ENCODE assay signal across 20 mouse cellular contexts in genomic region chr17:29281541-29281940, GRCm38 (mm10). TPM values are rescaled to one million over a fixed set of nuclear protein-coding genes. Genes with fewer than 3 reads are reported as not detected.
DNase-seq lines count a peak whose midpoint lies in the region; ATAC-seq and TF ChIP-seq lines count a peak whose summit lies in the region.
"Had no signal": no experiment of that assay in that cellular context is flagged by ENCODE, and none has a peak within 500 bp of the region (broad histone marks: within the 10 kb centered on the region; RNA-seq: fewer than 3 reads in every experiment).

No protein-coding gene starts in this region.

- H3ac ChIP-seq in C2C12 (ENCODE audit: control insufficient read depth, insufficient read length, low read depth) = no peak overlapping the region

- H3K4me3 ChIP-seq in hindbrain, embryonic 14.5 days (replicated peaks; ENCODE audit: low read length) = no peak overlapping the region
- no peak overlapping the region for H3K4me3 ChIP-seq in hindbrain, embryonic 11.5 days (ENCODE audit: low read depth, low read length)
- no peak overlapping the region for H3K4me3 ChIP-seq in C2C12 (ENCODE audit: insufficient read depth, poor library complexity, severe bottlenecking)
- H3K4me3 ChIP-seq in forebrain, embryonic 14.5 days (ENCODE audit: low read depth, low read length) = no peak overlapping the region
- H3K4me3 ChIP-seq: embryonic facial prominence, embryonic 10.5 days; heart, adult 2 months; heart, embryonic 15.5 days; hindbrain, embryonic 15.5 days had no signal

- peak overlapping the region; percentile 21; the same call in 1 of the 2 replicates for H3K27ac ChIP-seq in hindbrain, embryonic 14.5 days
- H3K27ac ChIP-seq in hindbrain, embryonic 11.5 days (ENCODE audit: low read depth, low read length) = no peak overlapping the region
- peak overlapping the region; percentile 75; the same call in 1 of the 2 replicates for H3K27ac ChIP-seq in forebrain, embryonic 14.5 days (ENCODE audit: low read depth, low read length)
- H3K27ac ChIP-seq: embryonic facial prominence, embryonic 10.5 days; heart, adult 2 months; heart, embryonic 15.5 days; hindbrain, embryonic 15.5 days had no signal

- peaks cover 4% of the 10 kb centered on the region; the same call in 1 of the 2 replicates for H3K4me1 ChIP-seq in hindbrain, embryonic 14.5 days (replicated peaks; ENCODE audit: control insufficient read depth, insufficient read depth, low read length)
- no peaks in the 10 kb centered on the region for H3K4me1 ChIP-seq in hindbrain, embryonic 11.5 days (replicated peaks; ENCODE audit: control insufficient read depth, insufficient read depth, low read length)
- H3K4me1 ChIP-seq in forebrain, embryonic 14.5 days (ENCODE audit: control insufficient read depth, insufficient read depth, low read length) = peaks cover 14% of the 10 kb centered on the region
- H3K4me1 ChIP-seq: heart, embryonic 15.5 days; hindbrain, embryonic 15.5 days had no signal

- ATAC-seq in hindbrain, embryonic 14.5 days (ENCODE audit: low FRiP score) = no peak
- no peak for ATAC-seq in hindbrain, embryonic 11.5 days (ENCODE audit: low FRiP score)
- ATAC-seq in forebrain, embryonic 14.5 days = no peak
- ATAC-seq: intestine, embryonic 16.5 days had no signal

- H3K36me3 ChIP-seq in hindbrain, embryonic 14.5 days (replicated peaks; ENCODE audit: control insufficient read depth, insufficient read depth) = peaks cover 31% of the 10 kb centered on the region
- no peaks in the 10 kb centered on the region for H3K36me3 ChIP-seq in hindbrain, embryonic 11.5 days (ENCODE audit: control insufficient read depth, insufficient read depth, low read length)
- peaks cover 17% of the 10 kb centered on the region for H3K36me3 ChIP-seq in C2C12 (ENCODE audit: control insufficient read depth, insufficient read depth)
- H3K36me3 ChIP-seq in forebrain, embryonic 14.5 days (ENCODE audit: control insufficient read depth, insufficient read depth, low read length) = peaks cover 29% of the 10 kb centered on the region

- H3K79me2 ChIP-seq in C2C12 (ENCODE audit: control insufficient read depth, insufficient read depth) = no peaks in the 10 kb centered on the region

- H3K9me3 ChIP-seq in hindbrain, embryonic 14.5 days (ENCODE audit: control insufficient read depth, low read length) = no peaks in the 10 kb centered on the region
- no peaks in the 10 kb centered on the region for H3K9me3 ChIP-seq in hindbrain, embryonic 11.5 days (ENCODE audit: control insufficient read depth, low read length)
- no peaks in the 10 kb centered on the region for H3K9me3 ChIP-seq in forebrain, embryonic 14.5 days (replicated peaks; ENCODE audit: control insufficient read depth, low read length)
- H3K9me3 ChIP-seq: heart, embryonic 15.5 days; hindbrain, embryonic 15.5 days had no signal

- no peak for DNase-seq in hindbrain, embryonic 14.5 days (ENCODE audit: low spot score)
- DNase-seq in hindbrain, embryonic 11.5 days (ENCODE audit: low spot score) = no peak
- DNase-seq in 3T3-L1 (ENCODE audit: low read depth, low spot score) = peak; percentile 66
- DNase-seq in forebrain, embryonic 14.5 days (ENCODE audit: low spot score) = no peak
- no peak for DNase-seq in left cerebral cortex, adult 18-20 months (ENCODE audit: low spot score in 2 of 2)
- DNase-seq: adrenal gland, adult 2 months; adrenal gland, postnatal 25 days; B cell, adult 2 months; cerebellum, adult 2 months; cerebellum, postnatal 10 days; gastrocnemius, postnatal 14 days; heart, adult 2 months; heart, postnatal 14 days had no signal

- H3K79me3 ChIP-seq in C2C12 (ENCODE audit: low read depth) = no peaks in the 10 kb centered on the region

- no peak overlapping the region for H3K4me2 ChIP-seq in hindbrain, embryonic 14.5 days (replicated peaks)
- no peak overlapping the region for H3K4me2 ChIP-seq in hindbrain, embryonic 11.5 days (replicated peaks; ENCODE audit: low read depth, low read length)
- H3K4me2 ChIP-seq in forebrain, embryonic 14.5 days (ENCODE audit: low read length) = no peak overlapping the region
- H3K4me2 ChIP-seq: heart, embryonic 11.5 days; heart, embryonic 15.5 days; hindbrain, embryonic 15.5 days had no signal

- no peak overlapping the region for H3K9ac ChIP-seq in hindbrain, embryonic 14.5 days
- H3K9ac ChIP-seq in hindbrain, embryonic 11.5 days (ENCODE audit: low read depth, low read length) = no peak overlapping the region
- H3K9ac ChIP-seq in forebrain, embryonic 14.5 days (ENCODE audit: low read length) = no peak overlapping the region
- H3K9ac ChIP-seq: heart, embryonic 15.5 days; hindbrain, embryonic 15.5 days had no signal

- H3K27me3 ChIP-seq in hindbrain, embryonic 14.5 days (ENCODE audit: control insufficient read depth, insufficient read depth, low read length) = no peaks in the 10 kb centered on the region
- no peaks in the 10 kb centered on the region for H3K27me3 ChIP-seq in hindbrain, embryonic 11.5 days (ENCODE audit: control insufficient read depth, insufficient read depth, low read length)
- no peaks in the 10 kb centered on the region for H3K27me3 ChIP-seq in C2C12 (ENCODE audit: control insufficient read depth, insufficient read depth, insufficient read length)
- no peaks in the 10 kb centered on the region for H3K27me3 ChIP-seq in forebrain, embryonic 14.5 days (replicated peaks; ENCODE audit: control insufficient read depth, insufficient read depth, low read length)
- H3K27me3 ChIP-seq: heart, embryonic 15.5 days; hindbrain, embryonic 15.5 days had no signal

- TF ChIP-seq CTCF in C2C12 (IDR thresholded peaks at IDR 0.05; ENCODE audit: control insufficient read depth, insufficient read depth, insufficient read length) = no peak

- WGBS in hindbrain, embryonic 14.5 days = 90% methylated on average over 5 of the region's 5 CpGs
- 86% methylated on average over 5 of the region's 5 CpGs for WGBS in hindbrain, embryonic 11.5 days
- 69% methylated on average over 5 of the region's 5 CpGs for WGBS in forebrain, embryonic 14.5 days

TF ChIP-seq in C2C12, 6 proteins besides CTCF, POLR2A, EP300 and RAD21:
- TF ChIP-seq FOSL1 (IDR thresholded peaks at IDR 0.05; ENCODE audit: insufficient read depth, low read length, poor library complexity, severe bottlenecking) (peak; percentile 39), MAX (IDR thresholded peaks at IDR 0.05) (no peak), USF1 (IDR thresholded peaks at IDR 0.05; ENCODE audit: low read depth) (no peak), MYOG (IDR thresholded peaks at IDR 0.05; ENCODE audit: control insufficient read depth, extremely low read depth, insufficient read length) (no peak), CEBPB (IDR thresholded peaks at IDR 0.05; ENCODE audit: low read depth) (no peak), MYOD1 (IDR thresholded peaks at IDR 0.05; ENCODE audit: control insufficient read depth, insufficient read length, low read depth) (peak; percentile 7)

RNA-seq across cellular contexts. Expression of gene BC004004, which starts 13.0 kb away (rescaled TPM):
- polyA plus RNA-seq in hindbrain, embryonic 14.5 days (2014; fragmentation: Nextera tagmentation; extraction: Ambion mirVana) = 126 and 131 TPM in 2 replicates
- polyA plus RNA-seq in hindbrain, embryonic 11.5 days (2014; fragmentation: Nextera tagmentation; extraction: Ambion mirVana) = 75.5 and 79.4 TPM in 2 replicates
- polyA plus RNA-seq in C2C12 (2012; fragmentation: generic; extraction: Trizol) = 59.4 TPM
- 116 and 123 TPM in 2 replicates for polyA plus RNA-seq in forebrain, embryonic 14.5 days (2014; fragmentation: Nextera tagmentation; extraction: Ambion mirVana)
- total RNA-seq in left cerebral cortex, adult 18-20 months (2021) = 100 to 1,000 TPM in 1 of 2 experiments, 10 to 100 TPM in 1; 95.0 to 100 TPM

RNA-seq across cellular contexts. Expression of gene Ppil1, which starts 17.6 kb away (rescaled TPM):
- polyA plus RNA-seq in hindbrain, embryonic 14.5 days (2014; fragmentation: Nextera tagmentation; extraction: Ambion mirVana) = 101 TPM in 2 replicates
- polyA plus RNA-seq in hindbrain, embryonic 11.5 days (2014; fragmentation: Nextera tagmentation; extraction: Ambion mirVana) = 128 and 142 TPM in 2 replicates
- 77.7 TPM for polyA plus RNA-seq in C2C12 (2012; fragmentation: generic; extraction: Trizol)
- 123 and 131 TPM in 2 replicates for polyA plus RNA-seq in forebrain, embryonic 14.5 days (2014; fragmentation: Nextera tagmentation; extraction: Ambion mirVana)
- total RNA-seq in left cerebral cortex, adult 18-20 months (2021) = 10 to 100 TPM; 17.9 to 19.3 TPM

RNA-seq across cellular contexts. Expression of gene Pi16, which starts 35.9 kb away (rescaled TPM):
- polyA plus RNA-seq in hindbrain, embryonic 14.5 days (2014; fragmentation: Nextera tagmentation; extraction: Ambion mirVana) = 0.84 and 0.85 TPM in 2 replicates
- polyA plus RNA-seq in hindbrain, embryonic 11.5 days (2014; fragmentation: Nextera tagmentation; extraction: Ambion mirVana) = 0.32 and 0.67 TPM in 2 replicates
- 0.55 TPM for polyA plus RNA-seq in C2C12 (2012; fragmentation: generic; extraction: Trizol)
- polyA plus RNA-seq in forebrain, embryonic 14.5 days (2014; fragmentation: Nextera tagmentation; extraction: Ambion mirVana) = 1.2 TPM in 2 replicates
- total RNA-seq in left cerebral cortex, adult 18-20 months (2021) = 1 to 10 TPM; 1.4 to 2.0 TPM

RNA-seq across cellular contexts. Expression of gene Cpne5, which starts 43.6 kb away (rescaled TPM):
- 38.1 and 42.8 TPM in 2 replicates for polyA plus RNA-seq in hindbrain, embryonic 14.5 days (2014; fragmentation: Nextera tagmentation; extraction: Ambion mirVana)
- polyA plus RNA-seq in hindbrain, embryonic 11.5 days (2014; fragmentation: Nextera tagmentation; extraction: Ambion mirVana) = 3.7 and 4.2 TPM in 2 replicates
- 0.16 TPM for polyA plus RNA-seq in C2C12 (2012; fragmentation: generic; extraction: Trizol)
- polyA plus RNA-seq in forebrain, embryonic 14.5 days (2014; fragmentation: Nextera tagmentation; extraction: Ambion mirVana) = 17.2 and 17.4 TPM in 2 replicates
- 100 to 1,000 TPM; 161 to 173 TPM for total RNA-seq in left cerebral cortex, adult 18-20 months (2021)
- total RNA-seq: gastrocnemius, adult 18-20 months had no signal
